Comparison of ENCODE assay signal across 9 mouse cellular contexts in genomic region chr6:48541560-48542450, GRCm38 (mm10). TPM values are rescaled to one million over a fixed set of nuclear protein-coding genes. Genes with fewer than 3 reads are reported as not detected.
DNase-seq lines count a peak whose midpoint lies in the region; ATAC-seq and TF ChIP-seq lines count a peak whose summit lies in the region.
"Had no signal": no experiment of that assay in that cellular context is flagged by ENCODE, and none has a peak within 500 bp of the region (broad histone marks: within the 10 kb centered on the region; RNA-seq: fewer than 3 reads in every experiment).

No protein-coding gene starts in this region.

- no peaks in the 10 kb centered on the region for H3K27me3 ChIP-seq in C2C12 (ENCODE audit: control insufficient read depth, insufficient read depth, insufficient read length)
- no peaks in the 10 kb centered on the region for H3K27me3 ChIP-seq in embryonic facial prominence, embryonic 14.5 days (replicated peaks; ENCODE audit: control insufficient read depth, insufficient read depth, low read length)
- H3K27me3 ChIP-seq in limb, embryonic 12.5 days: no peaks in the 10 kb centered on the region

- intact Hi-C loops in gastrocnemius, adult 2 months (cut with DNase I): loop anchor here (2.0 to 5.0 kb wide), 2 partner anchors 101 to 230 kb away; partner anchors contain the start of gene Gimap3

- 0 out of 2 replicates have a peak overlapping the region, but pooled peaks have one; percentile 25 for H3K9ac ChIP-seq in embryonic facial prominence, embryonic 14.5 days (ENCODE audit: low read depth, low read length)
- peak overlapping the region; percentile 27 for H3K9ac ChIP-seq in limb, embryonic 12.5 days (replicated peaks)

- ATAC-seq in embryonic facial prominence, embryonic 14.5 days (ENCODE audit: low read depth): no peak
- peak; percentile 29; the same call in 1 of the 2 replicates for ATAC-seq in limb, embryonic 12.5 days (ENCODE audit: insufficient number of reproducible peaks, insufficient read depth, low FRiP score, low TSS enrichment, low read depth)

- H3K9me3 ChIP-seq in embryonic facial prominence, embryonic 14.5 days (ENCODE audit: control insufficient read depth, low read length): no peaks in the 10 kb centered on the region
- H3K9me3 ChIP-seq in limb, embryonic 12.5 days: no peaks in the 10 kb centered on the region

- peaks cover 11% of the 10 kb centered on the region; the same call in 1 of the 2 replicates for H3K4me1 ChIP-seq in embryonic facial prominence, embryonic 14.5 days (ENCODE audit: control insufficient read depth, insufficient read depth, low read length)
- peaks cover 48% of the 10 kb centered on the region for H3K4me1 ChIP-seq in limb, embryonic 12.5 days (replicated peaks)

- WGBS in embryonic facial prominence, embryonic 14.5 days: 26% methylated on average over 7 of the region's 7 CpGs
- 6% methylated on average over 7 of the region's 7 CpGs for WGBS in limb, embryonic 12.5 days

- no peak overlapping the region for H3ac ChIP-seq in C2C12 (ENCODE audit: control insufficient read depth, insufficient read length, low read depth)

- H3K36me3 ChIP-seq in C2C12 (ENCODE audit: control insufficient read depth, insufficient read depth): no peaks in the 10 kb centered on the region
- H3K36me3 ChIP-seq in embryonic facial prominence, embryonic 14.5 days (ENCODE audit: control insufficient read depth, insufficient read depth, low read length): no peaks in the 10 kb centered on the region
- no peaks in the 10 kb centered on the region for H3K36me3 ChIP-seq in limb, embryonic 12.5 days

- no peak overlapping the region for H3K4me3 ChIP-seq in gastrocnemius, adult 2 months
- no peak overlapping the region for H3K4me3 ChIP-seq in C2C12 (ENCODE audit: insufficient read depth, poor library complexity, severe bottlenecking)
- no peak overlapping the region for H3K4me3 ChIP-seq in embryonic facial prominence, embryonic 14.5 days (ENCODE audit: low read depth, low read length)
- H3K4me3 ChIP-seq in limb, embryonic 12.5 days (replicated peaks): no peak overlapping the region

- H3K79me3 ChIP-seq in C2C12 (ENCODE audit: low read depth): no peaks in the 10 kb centered on the region

- no peak for TF ChIP-seq CTCF in gastrocnemius, adult 2 months (IDR thresholded peaks at IDR 0.05)
- TF ChIP-seq CTCF in C2C12 (IDR thresholded peaks at IDR 0.05; ENCODE audit: control insufficient read depth, insufficient read depth, insufficient read length): no peak

- H3K4me2 ChIP-seq in embryonic facial prominence, embryonic 14.5 days (ENCODE audit: low read depth, low read length): no peak overlapping the region
- H3K4me2 ChIP-seq in limb, embryonic 12.5 days: peak overlapping the region; percentile 7; the same call in 1 of the 2 replicates

- no peaks in the 10 kb centered on the region for H3K79me2 ChIP-seq in C2C12 (ENCODE audit: control insufficient read depth, insufficient read depth)

- DNase-seq in gastrocnemius, adult 2 months: peak; percentile 90
- DNase-seq in gastrocnemius, postnatal 4 days (ENCODE audit: low spot score in 2 of 2): no peak
- peak; percentile 49 for DNase-seq in embryonic facial prominence, embryonic 14.5 days (ENCODE audit: low spot score)
- DNase-seq in spleen, postnatal 4 days (ENCODE audit: low spot score in 2 of 2): no peak
- DNase-seq in retina, embryonic 14.5 days (ENCODE audit: low spot score): no peak
- no peak for DNase-seq in ovary, postnatal 10 days (ENCODE audit: low spot score)

- H3K27ac ChIP-seq in gastrocnemius, adult 2 months: peak overlapping the region; percentile 95
- H3K27ac ChIP-seq in embryonic facial prominence, embryonic 14.5 days (replicated peaks; ENCODE audit: low read depth, low read length): no peak overlapping the region
- peak overlapping the region; percentile 90 for H3K27ac ChIP-seq in limb, embryonic 12.5 days

TF ChIP-seq in C2C12, 6 proteins besides CTCF, POLR2A, EP300 and RAD21:
- TF ChIP-seq MYOG (IDR thresholded peaks at IDR 0.05; ENCODE audit: control insufficient read depth, extremely low read depth, insufficient read length): no peak
- no peak for TF ChIP-seq FOSL1 (IDR thresholded peaks at IDR 0.05; ENCODE audit: insufficient read depth, low read length, poor library complexity, severe bottlenecking)
- peak; percentile 82 for TF ChIP-seq CEBPB (IDR thresholded peaks at IDR 0.05; ENCODE audit: low read depth)

RNA-seq across cellular contexts. Expression of gene Atp6v0e2, which starts 4.4 kb away (rescaled TPM):
- total RNA-seq in gastrocnemius, adult 2 months (2021): 10 to 100 TPM; 48.3 to 53.7 TPM
- total RNA-seq in gastrocnemius, postnatal 4 days (2021): 10 to 100 TPM; 29.7 to 33.3 TPM
- 3.3 TPM for polyA plus RNA-seq in C2C12 (2012; fragmentation: generic; extraction: Trizol)
- 22.8 TPM in 2 replicates for polyA plus RNA-seq in embryonic facial prominence, embryonic 14.5 days (2014; fragmentation: Nextera tagmentation; extraction: Ambion mirVana)
- polyA plus RNA-seq in limb, embryonic 12.5 days (2016; fragmentation: Nextera tagmentation; extraction: Ambion mirVana): 5.5 and 6.9 TPM in 2 replicates

RNA-seq across cellular contexts. Expression of gene Lrrc61, which starts 12.8 kb away (rescaled TPM):
- total RNA-seq in gastrocnemius, adult 2 months (2021): 10 to 100 TPM; 17.1 to 20.2 TPM
- 10 to 100 TPM; 15.8 to 20.1 TPM for total RNA-seq in gastrocnemius, postnatal 4 days (2021)
- 6.2 TPM for polyA plus RNA-seq in C2C12 (2012; fragmentation: generic; extraction: Trizol)
- 6.7 and 6.8 TPM in 2 replicates for polyA plus RNA-seq in embryonic facial prominence, embryonic 14.5 days (2014; fragmentation: Nextera tagmentation; extraction: Ambion mirVana)
- polyA plus RNA-seq in limb, embryonic 12.5 days (2016; fragmentation: Nextera tagmentation; extraction: Ambion mirVana): 9.0 and 11.4 TPM in 2 replicates

RNA-seq across cellular contexts. Expression of gene Rarres2, which starts 30.8 kb away (rescaled TPM):
- 10 to 100 TPM; 13.9 to 22.2 TPM for total RNA-seq in gastrocnemius, adult 2 months (2021)
- 10 to 100 TPM; 57.3 to 67.1 TPM for total RNA-seq in gastrocnemius, postnatal 4 days (2021)
- 0.08 TPM for polyA plus RNA-seq in C2C12 (2012; fragmentation: generic; extraction: Trizol)
- 21.9 and 29.1 TPM in 2 replicates for polyA plus RNA-seq in embryonic facial prominence, embryonic 14.5 days (2014; fragmentation: Nextera tagmentation; extraction: Ambion mirVana)
- 4.9 and 6.9 TPM in 2 replicates for polyA plus RNA-seq in limb, embryonic 12.5 days (2016; fragmentation: Nextera tagmentation; extraction: Ambion mirVana)

RNA-seq across cellular contexts. Expression of gene Gm45021, which starts 47.6 kb away (rescaled TPM):
- total RNA-seq in gastrocnemius, adult 2 months (2021): not detected
- total RNA-seq in gastrocnemius, postnatal 4 days (2021): not detected
- not detected for polyA plus RNA-seq in C2C12 (2012; fragmentation: generic; extraction: Trizol)
- polyA plus RNA-seq in embryonic facial prominence, embryonic 14.5 days (2014; fragmentation: Nextera tagmentation; extraction: Ambion mirVana): not detected in 2 replicates
- not detected in 2 replicates for polyA plus RNA-seq in limb, embryonic 12.5 days (2016; fragmentation: Nextera tagmentation; extraction: Ambion mirVana)
- polyA plus RNA-seq: large intestine, adult 2 months had no signal

RNA-seq across cellular contexts. Expression of gene Repin1, which starts 51.9 kb away (rescaled TPM):
- 10 to 100 TPM; 27.8 to 33.5 TPM for total RNA-seq in gastrocnemius, adult 2 months (2021)
- 10 to 100 TPM; 29.1 to 31.9 TPM for total RNA-seq in gastrocnemius, postnatal 4 days (2021)
- 9.1 TPM for polyA plus RNA-seq in C2C12 (2012; fragmentation: generic; extraction: Trizol)
- 23.1 and 23.4 TPM in 2 replicates for polyA plus RNA-seq in embryonic facial prominence, embryonic 14.5 days (2014; fragmentation: Nextera tagmentation; extraction: Ambion mirVana)
- polyA plus RNA-seq in limb, embryonic 12.5 days (2016; fragmentation: Nextera tagmentation; extraction: Ambion mirVana): 43.2 and 46.4 TPM in 2 replicates

Comparison
In these comparisons a context has a peak if more than half of its experiments do, and no peak if none do; other contexts are left out.
1. DNase-seq: peak in gastrocnemius, adult 2 months (single experiment) and embryonic facial prominence, embryonic 14.5 days (single experiment); none in gastrocnemius, postnatal 4 days (0 of 2), spleen, postnatal 4 days (0 of 2), retina, embryonic 14.5 days (single experiment) and ovary, postnatal 10 days (single experiment).